Mouse (Mus musculus) neutrophil, adult 65 days (primary cell): Measurements from ENCODE around the gene Adam26a. TPM values are rescaled to one million over a fixed set of nuclear protein-coding genes. Genes with fewer than 3 reads are reported as not detected.

Source experiments
- total RNA-seq: library from RNA; stranded (reverse); gene quantifications from 2 replicates; pipeline ENCODE4 v1.2.4, GENCODE M21; 2023

The Adam26a gene
- total RNA-seq, result not detected in 2 replicates

GRCm38 (mm10) chr8:43576607-43577006 is at the start of gene Adam26a:
Gene Adam26a (minus strand): TSS chr8:43576707.

GRCm38 (mm10) chr8:43528006-43528405 is 48.5 kb downstream of the Adam26a start, which contains the start of gene Adam26b:
Gene Adam26b (minus strand): TSS chr8:43528106.

Other genes with a start within 250 kb of the Adam26a start
- gene Adam26b, start 48.6 kb downstream of the Adam26a start, total RNA-seq, result not detected in 2 replicates
- not detected in 2 replicates for gene Gm5346, start 50.6 kb upstream of the Adam26a start, total RNA-seq
- not detected in 2 replicates for gene Adam34, start 133.3 kb upstream of the Adam26a start, total RNA-seq